Mouse (Mus musculus): ENCODE results near the gene Elp1.

Elp1 gene

DNA sequence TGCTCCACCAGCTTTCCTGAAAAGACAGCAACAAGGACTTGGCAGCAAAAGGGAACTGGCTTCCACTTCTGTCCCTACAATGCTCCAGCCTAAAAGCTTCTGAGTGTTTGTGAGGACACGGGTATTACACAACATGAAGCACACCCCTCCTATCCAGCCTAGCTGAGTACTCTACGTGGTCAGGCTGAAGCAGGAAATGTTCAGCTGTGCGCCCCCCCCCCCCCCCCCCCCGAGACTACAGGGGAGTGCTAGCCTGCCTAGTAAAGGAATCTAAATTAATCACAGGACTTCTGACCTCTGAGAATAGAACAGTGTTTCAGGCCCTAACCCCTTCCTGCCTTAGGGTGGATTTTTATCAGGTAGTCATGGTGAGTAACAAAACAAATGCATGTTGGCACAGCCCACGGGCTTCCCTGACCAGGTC, 34.3 kb downstream of the Elp1 start:
- DNase-seq, result peak; percentile 26 to 34

DNA sequence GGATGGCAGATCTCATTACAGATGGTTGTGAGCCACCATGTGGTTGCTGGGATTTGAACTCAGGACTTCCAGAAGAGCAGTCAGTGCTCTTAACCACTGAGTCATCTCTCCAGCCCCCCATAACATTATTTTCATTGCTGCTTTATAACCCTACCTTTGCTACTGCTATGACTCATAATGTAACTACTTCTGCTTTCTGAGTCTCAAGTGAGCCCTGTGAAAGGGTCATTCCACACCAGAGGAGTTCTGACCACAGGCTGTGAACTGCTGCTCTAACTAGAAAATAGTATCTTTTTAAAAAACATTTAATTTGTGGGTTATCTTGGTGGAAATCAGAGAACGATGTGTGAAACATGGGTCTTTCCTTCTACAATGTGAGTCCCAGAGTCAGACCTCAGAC, 44.4 kb downstream of the Elp1 start:
- no peak for DNase-seq

DNA sequence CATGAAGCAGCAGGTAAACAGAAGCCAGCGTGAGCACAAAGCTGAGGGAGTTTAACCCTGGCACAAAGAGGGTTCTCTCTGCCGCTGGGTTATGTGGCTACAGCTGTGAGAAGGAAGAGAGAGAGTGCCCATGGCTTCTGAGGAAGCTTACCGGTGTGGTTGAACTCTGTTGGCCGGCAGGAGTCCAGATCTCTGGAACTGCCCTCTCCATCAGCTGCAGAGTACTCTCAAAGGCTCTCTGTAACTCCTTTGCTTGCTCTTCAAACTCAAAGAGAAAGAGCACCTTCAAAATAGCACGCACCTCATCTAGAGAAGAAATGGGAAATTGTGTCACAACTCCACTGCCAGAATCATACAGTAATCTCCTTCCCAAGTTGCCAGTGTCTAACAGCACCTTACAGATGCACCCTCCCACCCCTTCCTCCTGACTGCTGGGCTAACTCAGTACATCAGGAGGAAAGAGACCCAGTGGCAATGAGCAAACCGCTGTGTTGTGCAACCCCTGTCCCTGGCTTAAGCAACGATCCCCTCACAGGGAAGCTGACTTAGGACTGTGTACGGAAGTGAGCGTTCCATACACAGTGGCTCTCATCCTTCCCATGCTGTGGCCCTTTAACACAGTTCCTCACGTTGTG, 45.0 kb downstream of the Elp1 start:
- DNase-seq, result peak; percentile 73 to 74

DNA sequence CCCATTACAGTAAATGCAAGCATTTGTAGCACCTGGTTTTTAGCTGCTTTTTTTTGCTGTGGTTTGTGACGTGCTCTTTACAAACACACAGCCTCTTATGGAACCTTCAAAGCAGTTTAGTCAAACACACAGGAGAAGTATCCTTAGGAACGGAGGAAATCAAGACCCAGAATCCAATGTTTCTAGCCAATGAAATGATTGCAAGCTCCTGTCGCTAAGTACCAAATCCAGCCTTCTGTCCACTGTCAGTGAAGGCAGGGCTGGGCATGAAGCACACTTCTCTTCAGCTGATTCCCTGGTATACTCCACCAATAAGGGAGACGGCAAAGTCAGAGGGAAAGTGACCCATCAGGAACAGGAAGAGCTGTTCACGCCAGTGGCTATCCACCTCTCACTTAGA, 46.1 kb downstream of the Elp1 start:
- peak; percentile 16 to 45 for DNase-seq

DNA sequence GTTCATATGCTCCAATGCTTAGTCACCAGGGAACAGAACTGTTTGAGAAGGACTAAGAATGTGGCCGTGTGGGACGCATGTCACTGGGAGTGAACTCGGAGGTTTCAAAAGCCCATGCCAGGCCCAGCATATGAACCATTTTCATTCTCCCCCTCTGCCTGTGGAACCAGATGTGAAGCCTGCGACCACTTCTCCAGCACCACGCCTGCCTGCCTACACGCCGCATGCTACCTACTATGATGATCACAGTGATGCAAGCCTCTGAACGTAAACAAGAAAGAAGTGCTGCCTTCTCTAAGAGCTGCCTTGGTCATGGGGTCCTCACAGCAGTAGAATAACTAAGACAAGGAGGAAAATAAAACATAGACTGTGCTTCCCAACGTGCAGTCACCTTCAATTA, 54.7 kb downstream of the Elp1 start:
- DNase-seq, result no peak

DNA sequence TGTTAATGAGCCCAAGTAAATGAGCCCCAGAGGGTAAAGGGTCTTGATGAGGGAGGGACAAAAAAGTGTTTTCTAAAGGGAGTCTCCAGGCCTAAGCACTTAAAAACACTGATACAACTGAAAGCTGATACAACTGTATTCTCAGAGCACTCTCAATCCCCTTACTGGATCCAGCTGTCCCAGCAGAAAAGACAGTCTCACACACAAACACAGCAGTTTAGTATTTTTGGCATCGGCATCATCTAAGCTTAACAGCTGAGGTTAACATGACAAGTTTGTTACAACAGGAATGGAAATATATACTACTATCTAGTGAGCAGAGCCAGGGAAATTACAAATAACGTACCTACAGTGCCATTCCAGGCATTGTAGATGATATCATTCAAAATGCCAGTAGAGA, 55.8 kb downstream of the Elp1 start:
- no peak for DNase-seq

DNA sequence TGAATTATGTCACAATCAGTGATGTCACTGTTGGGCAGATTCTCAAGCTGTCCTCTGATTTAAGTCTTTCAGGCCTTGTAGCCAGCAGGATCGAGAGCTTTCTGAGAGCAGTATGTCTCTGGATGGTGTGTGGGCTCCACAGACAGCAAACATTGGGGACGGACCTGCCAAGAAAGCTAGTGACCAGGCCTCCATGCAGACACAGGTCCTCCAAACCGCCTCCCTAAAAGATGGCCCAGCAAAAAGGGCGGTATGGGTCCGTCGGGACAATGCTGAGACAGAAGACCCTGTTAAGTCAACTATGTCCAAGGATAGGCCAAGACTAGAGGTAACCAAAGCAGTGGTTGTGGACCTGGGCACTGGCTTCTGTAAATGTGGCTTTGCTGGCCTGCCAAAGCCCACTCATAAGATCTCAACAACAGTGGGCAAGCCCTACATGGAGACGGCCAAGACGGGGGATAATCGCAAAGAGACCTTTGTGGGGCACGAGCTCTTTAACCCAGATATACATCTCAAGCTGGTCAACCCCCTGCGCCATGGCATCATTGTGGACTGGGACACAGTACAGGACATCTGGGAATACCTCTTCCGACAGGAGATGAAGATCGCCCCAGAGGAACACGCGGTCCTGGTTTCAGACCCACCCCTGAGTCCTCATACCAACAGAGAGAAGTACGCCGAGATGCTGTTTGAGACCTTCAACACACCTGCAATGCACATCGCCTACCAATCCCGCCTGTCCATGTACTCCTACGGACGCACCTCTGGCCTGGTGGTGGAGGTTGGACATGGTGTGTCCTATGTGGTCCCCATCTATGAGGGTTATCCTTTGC, 58.6 kb downstream of the Elp1 start, which contains the start of gene Actl7a:
Actl7a (plus strand) TSS at position 51 of the 833 bp plus-strand sequence.
- no peak for DNase-seq

DNA sequence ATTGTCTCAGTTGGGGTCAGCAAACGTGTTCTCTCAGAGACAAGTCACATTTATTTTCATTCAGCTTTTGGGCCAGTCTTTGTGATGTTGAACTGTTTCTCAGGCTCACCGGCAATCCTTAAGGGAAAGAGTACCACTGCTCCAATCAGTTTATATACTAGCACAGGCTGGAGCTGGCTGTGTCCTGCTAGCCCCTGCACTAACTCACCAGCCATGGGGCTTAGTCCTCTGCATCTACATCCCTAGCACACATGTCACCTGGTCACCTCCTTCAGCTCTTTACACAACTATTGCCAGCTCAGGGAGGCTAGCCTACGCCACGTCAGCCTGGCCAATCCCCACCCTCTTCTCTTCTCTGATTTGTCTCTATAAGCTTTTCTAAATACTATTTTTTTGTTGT, 59.4 kb downstream of the Elp1 start:
- DNase-seq, result no peak

DNA sequence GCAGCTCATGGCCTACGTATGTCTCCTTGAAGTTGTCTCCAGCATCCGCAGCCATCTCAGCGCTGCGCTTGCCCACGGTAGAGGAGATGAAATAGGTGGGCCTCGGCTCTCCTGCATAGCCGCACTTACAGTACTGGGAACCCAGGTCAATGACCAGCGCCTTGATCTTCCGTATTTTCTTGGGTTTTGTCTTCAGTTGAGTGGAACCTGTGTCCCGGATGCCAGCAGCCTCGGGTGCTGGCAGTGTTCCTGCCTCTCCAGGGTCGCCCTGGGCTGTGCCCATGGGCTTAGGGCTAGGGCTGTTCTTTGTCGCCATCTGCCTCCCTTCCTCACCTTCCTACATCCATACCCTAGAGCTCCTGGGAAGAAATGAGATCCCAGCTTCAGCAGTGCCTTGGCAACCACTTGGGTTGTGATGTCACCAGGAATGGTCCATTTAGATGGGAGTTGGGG, 61.1 kb downstream of the Elp1 start, which contains the start of gene Actl7b:
Actl7b (minus strand) TSS at position 403 of the 453 bp plus-strand sequence.
- no peak for DNase-seq

DNA sequence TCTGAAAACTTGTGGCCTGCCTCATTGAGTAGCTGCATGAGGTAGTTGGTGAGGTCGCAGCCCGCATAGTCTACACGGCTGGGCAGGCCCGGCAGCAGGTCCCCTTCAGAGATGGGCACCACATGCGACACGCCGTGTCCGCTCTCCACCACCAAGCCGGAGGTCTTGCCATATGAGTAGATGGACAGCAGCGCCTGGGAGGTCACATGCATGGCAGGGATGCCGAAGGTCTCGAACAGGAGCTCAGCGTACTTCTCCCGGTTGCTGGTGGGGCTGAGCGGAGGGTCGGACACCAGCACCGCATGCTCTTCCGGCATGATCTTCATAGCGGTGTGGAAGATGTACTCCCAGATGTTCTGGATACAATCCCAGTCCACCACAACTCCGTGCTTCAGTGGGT, 61.5 kb downstream of the Elp1 start:
- no peak for DNase-seq

DNA sequence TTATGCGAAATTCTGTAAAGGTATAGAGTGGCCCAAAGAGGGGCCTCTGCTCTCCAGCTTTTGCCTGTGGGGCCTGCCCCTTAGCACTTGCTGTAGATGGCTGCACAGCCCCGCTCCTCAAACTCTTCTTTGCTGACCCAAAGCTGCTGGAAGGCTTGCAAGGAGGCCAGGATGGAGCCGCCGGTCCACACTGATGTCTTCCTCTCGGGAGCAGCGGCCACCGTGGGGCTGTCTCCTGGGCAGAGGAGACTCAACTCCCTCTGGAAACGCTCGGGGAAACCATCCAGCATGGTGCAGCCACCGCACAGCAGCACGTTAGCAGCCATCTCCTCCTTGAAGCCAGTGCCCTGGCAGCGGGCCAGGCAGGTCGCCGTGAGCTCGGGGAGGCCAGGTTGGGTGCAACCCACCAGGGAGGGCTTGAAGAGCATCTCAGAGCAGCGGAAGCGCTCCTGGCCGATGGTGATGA, 62.1 kb downstream of the Elp1 start, which contains the start of gene Gm26657:
Gm26657 (plus strand) TSS at position 51 of the 466 bp plus-strand sequence.
- DNase-seq, result no peak

DNA sequence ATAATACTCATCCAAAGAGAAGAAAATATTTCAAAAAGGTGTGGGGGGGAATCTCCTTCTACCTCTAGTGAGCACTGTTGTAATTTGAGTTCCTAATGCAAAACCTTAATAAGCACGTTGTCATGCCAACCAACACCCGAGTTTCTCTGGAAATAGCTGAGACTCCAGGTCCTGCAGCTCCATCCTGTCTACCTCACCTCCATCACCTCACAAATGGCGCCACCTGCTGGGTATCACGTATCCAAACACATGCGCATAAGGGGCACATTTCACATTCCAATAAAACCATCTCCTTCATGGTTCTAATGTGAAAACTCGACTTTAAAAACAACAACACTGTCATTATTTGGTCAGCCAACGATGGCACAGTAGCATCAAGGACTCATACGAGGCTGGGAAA, 76.3 kb downstream of the Elp1 start:
- DNase-seq, result peak in 1 of 2 experiments; percentile 13

DNA sequence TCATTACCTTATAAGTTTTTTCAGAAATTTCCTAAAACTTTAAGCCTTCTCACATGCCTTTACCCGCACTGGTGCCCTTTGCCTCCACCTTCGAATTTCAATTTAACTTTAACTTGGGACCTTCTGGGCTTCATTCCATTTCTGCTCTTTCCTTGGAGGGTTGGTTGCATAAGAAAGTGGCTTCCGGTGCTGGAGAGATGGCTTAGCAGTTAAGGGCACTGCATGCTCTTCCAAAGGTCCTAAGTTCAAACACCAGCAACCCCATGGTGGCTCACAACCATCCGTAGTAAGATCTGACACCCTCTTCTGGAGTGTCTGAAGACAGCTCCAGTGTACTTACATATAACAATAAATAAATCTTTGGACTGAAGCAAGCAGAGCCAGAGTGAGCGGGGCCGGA, 78.9 kb downstream of the Elp1 start:
- DNase-seq, result no peak

DNA sequence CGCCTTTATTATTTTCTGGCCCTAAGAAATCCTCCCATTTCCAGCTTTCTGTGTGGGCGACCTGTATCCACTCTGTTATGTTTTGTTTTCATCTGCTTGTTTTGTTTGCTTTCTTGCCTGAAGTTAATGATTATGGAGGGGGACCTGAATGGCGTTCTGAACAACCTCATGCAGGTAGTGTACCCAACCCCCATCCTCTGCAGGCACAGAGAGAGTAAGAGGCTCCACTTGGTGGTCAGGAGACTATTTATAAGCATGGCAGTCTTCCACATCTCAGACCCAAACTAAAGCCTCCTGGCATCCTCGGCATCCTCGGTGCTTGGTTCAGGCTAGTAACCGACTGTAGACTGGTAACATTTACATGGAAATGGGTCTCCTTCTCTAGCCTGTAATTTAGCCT, 79.8 kb downstream of the Elp1 start:
- DNase-seq, result no peak

DNA sequence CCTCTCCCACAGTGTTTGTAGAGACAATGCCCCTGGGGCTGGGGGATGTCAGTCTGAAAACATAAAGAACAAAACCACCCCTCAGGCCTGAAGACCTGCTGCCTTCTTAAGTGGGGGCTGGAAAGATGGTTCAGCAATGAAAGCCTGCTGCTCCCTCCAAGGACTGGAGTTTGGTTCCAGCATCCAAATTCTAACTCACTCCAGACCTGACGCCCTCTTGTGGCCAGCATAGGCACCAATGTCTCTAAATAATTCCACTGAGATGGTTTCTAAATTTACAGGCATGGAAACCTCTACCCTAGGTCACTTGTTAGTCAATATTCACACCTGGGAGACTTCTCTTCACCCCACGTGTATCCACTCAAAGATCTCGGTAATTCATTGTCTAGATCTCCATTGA, 80.7 kb downstream of the Elp1 start:
- peak in 1 of 2 experiments; percentile 51 for DNase-seq

DNA sequence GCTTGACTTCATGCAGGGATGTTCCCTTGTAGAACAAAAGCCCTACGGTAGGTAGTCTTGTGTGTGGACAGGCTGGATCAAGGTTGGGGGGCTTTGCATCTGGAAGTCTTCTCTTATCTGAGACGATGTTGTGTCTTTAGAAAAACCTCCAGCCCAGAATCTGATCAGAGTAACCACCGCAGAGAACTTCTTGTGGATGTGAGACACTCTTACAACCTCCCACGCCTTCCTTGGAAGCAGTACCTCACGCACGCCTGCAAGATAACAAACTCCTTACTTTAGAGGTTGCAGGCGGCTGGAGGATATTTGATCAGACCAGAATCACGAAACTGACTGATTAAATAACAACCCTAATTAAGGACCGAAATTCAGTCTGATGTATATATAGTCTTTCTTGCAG, 81.7 kb downstream of the Elp1 start:
- no peak for DNase-seq

DNA sequence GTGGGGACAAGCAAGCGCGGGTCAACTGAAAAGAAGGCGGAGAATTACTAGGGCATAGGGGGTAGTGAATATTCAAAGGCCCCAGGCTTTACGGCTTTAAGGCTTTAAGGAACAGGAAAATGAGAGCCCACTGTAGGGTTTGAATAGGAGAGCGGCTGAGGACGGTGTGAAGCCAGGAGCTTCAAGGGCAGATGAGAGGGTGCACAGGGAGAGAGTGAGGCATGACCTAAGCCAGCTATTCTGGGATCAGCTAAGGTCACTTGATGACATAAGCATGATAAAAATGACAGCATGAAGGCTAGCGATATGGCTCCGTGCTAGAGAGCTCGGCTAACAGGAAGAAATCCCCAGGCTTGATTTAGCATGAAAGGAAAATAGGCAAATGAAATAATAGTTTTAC, 82.7 kb downstream of the Elp1 start:
- DNase-seq, result no peak

DNA sequence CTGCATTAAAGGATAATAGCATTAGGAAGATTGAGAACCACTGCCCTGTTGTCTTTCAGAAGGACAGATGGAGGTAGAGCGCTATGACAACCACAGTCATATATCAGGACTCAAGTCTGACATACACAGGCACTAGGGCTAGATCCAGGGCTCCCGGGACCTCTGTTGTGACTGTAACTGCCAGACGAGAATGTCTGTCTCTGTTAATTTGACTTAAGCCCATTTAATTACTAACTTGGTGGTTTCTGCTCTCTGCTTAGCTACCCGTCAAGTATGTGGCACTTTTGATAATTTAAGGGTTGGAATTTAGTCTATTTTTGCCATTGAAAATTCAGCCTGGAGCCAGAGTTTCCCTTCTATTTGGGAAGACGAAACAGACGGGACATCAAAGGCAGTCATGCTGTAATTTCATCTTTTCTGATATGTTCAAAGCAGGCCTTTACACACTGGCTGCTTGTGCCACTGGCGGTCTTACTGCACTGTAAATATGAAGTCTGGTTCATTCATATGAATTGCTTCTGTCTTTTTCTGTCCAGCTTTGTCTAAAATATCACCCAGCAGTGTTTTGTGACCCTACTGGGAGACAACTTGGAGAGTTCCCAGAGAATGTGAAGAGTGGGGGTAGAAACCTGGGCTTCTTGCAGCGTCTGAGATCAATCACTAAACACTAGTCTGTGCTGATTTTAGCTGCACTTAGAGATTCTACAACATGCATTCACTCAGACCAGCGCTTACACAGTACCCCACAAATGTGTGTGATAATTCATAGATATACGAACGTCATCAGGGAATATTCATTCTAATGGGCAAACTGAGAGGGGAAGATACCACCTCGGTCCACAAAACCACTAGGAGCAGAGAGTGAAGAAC, 83.3 kb downstream of the Elp1 start:
- DNase-seq, result no peak

DNA sequence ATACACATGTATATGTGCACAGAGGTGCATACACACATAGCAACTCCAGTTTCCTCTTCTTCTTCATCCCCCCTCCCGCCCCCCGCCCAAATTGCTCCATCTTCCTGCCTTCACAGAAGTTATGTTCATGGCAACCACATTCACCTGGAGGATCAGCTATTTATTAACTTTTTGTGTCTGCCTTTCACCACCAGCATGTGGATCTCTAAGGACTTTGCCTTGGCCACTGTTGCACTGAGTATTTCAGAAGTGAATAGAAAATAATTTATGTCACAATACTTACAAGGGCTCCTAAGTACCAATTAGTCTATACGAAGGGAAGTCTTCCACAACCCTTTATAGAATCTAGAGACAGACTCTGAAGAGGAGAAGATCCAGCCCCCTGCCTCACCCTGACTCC, 84.2 kb downstream of the Elp1 start:
- DNase-seq, result no peak

DNA sequence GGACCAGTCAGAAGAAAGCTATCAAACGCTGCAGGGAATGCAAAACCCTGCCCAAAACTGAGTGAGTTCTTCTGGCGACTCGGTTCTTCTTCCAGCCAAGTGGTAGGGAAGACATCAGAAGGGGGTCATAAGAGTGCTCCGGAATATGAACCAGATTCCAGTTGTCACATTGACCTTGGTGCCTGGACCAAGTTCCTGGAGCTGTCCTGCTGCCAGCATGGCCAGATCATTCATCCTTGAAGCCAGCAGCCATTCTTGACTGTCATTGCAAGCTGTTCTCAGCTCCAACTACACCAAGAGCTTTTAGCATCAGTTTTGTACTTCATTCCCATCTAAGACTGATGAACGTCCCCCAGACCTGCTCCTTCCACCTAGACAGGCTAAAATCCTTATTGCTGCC, 85.3 kb downstream of the Elp1 start:
- DNase-seq, result no peak

DNA sequence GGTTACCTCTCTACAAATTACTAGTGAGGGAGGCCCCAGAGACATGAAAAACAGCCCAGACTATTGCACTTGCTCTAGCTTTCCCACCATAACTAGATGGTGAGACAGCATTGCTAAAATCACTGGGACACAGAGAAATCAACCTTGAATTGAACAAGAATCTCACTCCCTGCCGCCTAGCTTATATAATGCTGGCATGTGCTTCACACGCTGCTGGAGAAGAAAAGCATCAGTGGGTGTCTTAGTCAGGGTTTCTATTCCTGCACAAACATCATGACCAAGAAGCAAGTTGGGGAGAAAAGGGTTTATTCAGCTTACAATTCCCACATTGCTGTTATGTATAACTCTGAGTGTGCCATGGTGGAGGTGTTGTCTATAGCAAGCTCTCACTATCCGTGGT, 89.0 kb downstream of the Elp1 start:
- no peak for DNase-seq

DNA sequence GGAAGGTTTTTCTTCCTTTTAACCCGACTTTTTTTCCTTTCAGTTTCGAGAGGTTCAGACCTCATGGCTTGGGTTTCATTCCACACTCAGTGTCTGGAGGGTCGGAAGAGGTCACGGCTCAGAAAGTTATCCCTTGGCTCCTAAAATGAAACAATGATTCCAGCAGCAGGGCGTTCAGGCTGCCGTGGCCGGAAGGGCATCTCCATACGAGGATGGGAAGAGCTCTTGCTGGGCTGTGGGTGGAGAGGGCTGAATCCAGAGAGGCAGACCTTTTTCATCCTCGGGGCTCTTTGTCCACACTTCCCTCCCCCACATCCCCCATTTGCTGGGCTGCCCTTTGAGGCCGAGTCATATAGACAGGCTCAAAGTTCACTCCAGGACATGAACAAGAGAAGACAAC, 99.9 kb downstream of the Elp1 start:
- no peak for DNase-seq

All from lung, postnatal 4 days (tissue).